ENCODE assay signal across 8 mouse cellular contexts in the genomic region with DNA sequence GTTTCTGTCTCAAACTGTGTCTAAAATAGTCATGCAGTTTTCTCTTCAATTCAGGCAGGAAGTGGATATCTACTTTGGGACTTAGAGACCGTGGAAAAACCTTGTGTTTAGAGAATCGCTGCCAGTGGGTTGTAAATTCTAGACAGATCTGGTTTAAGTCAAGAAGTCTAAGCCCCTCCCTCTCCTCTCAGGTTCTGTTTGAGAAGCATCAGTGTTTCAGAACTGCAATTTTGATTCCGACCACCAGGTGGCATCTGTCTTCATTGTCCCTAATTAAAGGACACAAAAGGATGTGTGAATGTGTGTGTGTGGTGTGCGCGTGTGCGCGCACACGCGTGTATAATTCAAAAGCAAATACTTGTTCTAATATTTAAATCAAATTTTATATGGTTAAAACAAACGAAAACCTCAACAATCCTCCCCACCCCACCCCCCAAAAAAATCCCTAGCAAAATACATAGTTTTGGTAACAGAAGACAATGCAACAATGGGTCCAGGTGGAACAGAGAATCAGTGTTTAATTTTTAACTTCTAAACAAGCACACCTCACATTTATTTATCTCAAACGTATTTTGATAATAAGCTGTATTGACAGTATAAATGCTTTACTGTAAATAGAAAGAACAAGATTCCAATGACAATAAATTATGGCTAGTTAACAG. TPM values are rescaled to one million over a fixed set of nuclear protein-coding genes. Genes with fewer than 3 reads are reported as not detected.
DNase-seq lines count a peak whose midpoint lies in the region; ATAC-seq and TF ChIP-seq lines count a peak whose summit lies in the region.

No protein-coding gene starts in this region.

- 23% methylated on average over 11 of the region's 11 CpGs for WGBS in heart, embryonic 12.5 days
- 21% methylated on average over 11 of the region's 11 CpGs for WGBS in kidney, postnatal 0 days
- WGBS in limb, embryonic 15.5 days = 25% methylated on average over 11 of the region's 11 CpGs
- 23% methylated on average over 11 of the region's 11 CpGs for WGBS in stomach, embryonic 14.5 days

- no peaks in the 10 kb centered on the region for H3K4me1 ChIP-seq in heart, embryonic 12.5 days (replicated peaks)
- H3K4me1 ChIP-seq in kidney, postnatal 0 days (replicated peaks; ENCODE audit: insufficient read depth, low read length) = no peaks in the 10 kb centered on the region
- no peaks in the 10 kb centered on the region for H3K4me1 ChIP-seq in limb, embryonic 15.5 days
- H3K4me1 ChIP-seq in stomach, embryonic 14.5 days (ENCODE audit: control insufficient read depth, insufficient read depth, low read length) = no peaks in the 10 kb centered on the region

- no peak overlapping the region for H3K9ac ChIP-seq in heart, embryonic 12.5 days
- H3K9ac ChIP-seq in kidney, postnatal 0 days (ENCODE audit: low read depth, low read length) = no peak overlapping the region
- no peak overlapping the region for H3K9ac ChIP-seq in limb, embryonic 15.5 days
- H3K9ac ChIP-seq in stomach, embryonic 14.5 days (replicated peaks; ENCODE audit: low read depth, low read length) = no peak overlapping the region

- H3K9me3 ChIP-seq in heart, embryonic 12.5 days (replicated peaks) = no peaks in the 10 kb centered on the region
- H3K9me3 ChIP-seq in kidney, postnatal 0 days (replicated peaks; ENCODE audit: low read length) = no peaks in the 10 kb centered on the region
- H3K9me3 ChIP-seq in limb, embryonic 15.5 days = no peaks in the 10 kb centered on the region
- no peaks in the 10 kb centered on the region for H3K9me3 ChIP-seq in stomach, embryonic 14.5 days (ENCODE audit: control insufficient read depth, low read depth, low read length)

- no peaks in the 10 kb centered on the region for H3K36me3 ChIP-seq in heart, embryonic 12.5 days
- H3K36me3 ChIP-seq in kidney, postnatal 0 days (ENCODE audit: insufficient read depth, low read length) = no peaks in the 10 kb centered on the region
- no peaks in the 10 kb centered on the region for H3K36me3 ChIP-seq in limb, embryonic 15.5 days
- H3K36me3 ChIP-seq in stomach, embryonic 14.5 days (ENCODE audit: control insufficient read depth, insufficient read depth, low read length) = no peaks in the 10 kb centered on the region

- no peak overlapping the region for H3K4me3 ChIP-seq in heart, embryonic 12.5 days
- H3K4me3 ChIP-seq in kidney, postnatal 0 days (replicated peaks; ENCODE audit: low read depth, low read length) = no peak overlapping the region
- H3K4me3 ChIP-seq in limb, embryonic 15.5 days = no peak overlapping the region
- H3K4me3 ChIP-seq in stomach, embryonic 14.5 days (ENCODE audit: low read depth, low read length) = no peak overlapping the region

- TF ChIP-seq CTCF in kidney, postnatal 0 days (IDR thresholded peaks at IDR 0.05; ENCODE audit: low read depth) = peak; percentile 74

- DNase-seq in B cell, adult 2 months = peak; percentile 77 to 79
- peak; percentile 49 for DNase-seq in adrenal gland, postnatal 25 days
- DNase-seq in kidney, postnatal 0 days (ENCODE audit: low spot score) = peak; percentile 90
- peak; percentile 57 to 66 for DNase-seq in natural killer cell, adult 2 months (ENCODE audit: low spot score in 2 of 2)

- H3K27ac ChIP-seq in heart, embryonic 12.5 days (ENCODE audit: poor library complexity, severe bottlenecking) = no peak overlapping the region
- H3K27ac ChIP-seq in kidney, postnatal 0 days = no peak overlapping the region
- H3K27ac ChIP-seq in limb, embryonic 15.5 days = no peak overlapping the region
- H3K27ac ChIP-seq in stomach, embryonic 14.5 days (ENCODE audit: low read length) = no peak overlapping the region

- H3K27me3 ChIP-seq in heart, embryonic 12.5 days (replicated peaks) = no peaks in the 10 kb centered on the region
- H3K27me3 ChIP-seq in kidney, postnatal 0 days (ENCODE audit: insufficient read depth, low read length) = no peaks in the 10 kb centered on the region
- no peaks in the 10 kb centered on the region for H3K27me3 ChIP-seq in limb, embryonic 15.5 days
- no peaks in the 10 kb centered on the region for H3K27me3 ChIP-seq in stomach, embryonic 14.5 days (ENCODE audit: control insufficient read depth, insufficient read depth, low read length)

- no peak overlapping the region for H3K4me2 ChIP-seq in heart, embryonic 12.5 days
- H3K4me2 ChIP-seq in kidney, postnatal 0 days (ENCODE audit: low read length) = no peak overlapping the region
- no peak overlapping the region for H3K4me2 ChIP-seq in limb, embryonic 15.5 days
- H3K4me2 ChIP-seq in stomach, embryonic 14.5 days (replicated peaks; ENCODE audit: low read depth, low read length) = no peak overlapping the region

- peak; percentile 67 for ATAC-seq in erythroblast, adult 5-6 weeks (replicated peaks; ENCODE audit: low FRiP score, poor library complexity, severe bottlenecking)
- peak; percentile 53; the same call in 1 of the 2 replicates for ATAC-seq in heart, embryonic 12.5 days (ENCODE audit: insufficient number of reproducible peaks, low FRiP score)
- no peak; the same call in 1 of the 2 replicates for ATAC-seq in kidney, postnatal 0 days (replicated peaks; ENCODE audit: low FRiP score, low read depth)
- 0 out of 2 replicates have a peak, but pooled peaks have one; percentile 58 for ATAC-seq in limb, embryonic 15.5 days (ENCODE audit: insufficient number of reproducible peaks, low FRiP score, low TSS enrichment, low read depth)
- ATAC-seq in stomach, embryonic 14.5 days (ENCODE audit: insufficient number of reproducible peaks, insufficient read depth, low FRiP score, low read depth) = peak; percentile 72; the same call in 1 of the 2 replicates

RNA-seq across cellular contexts. Expression of gene Armcx4, which starts 38.2 kb away (rescaled TPM):
- 9.7 and 14.6 TPM in 2 replicates for total RNA-seq in adrenal gland, postnatal 25 days (2021)
- under 0.01 and 0.84 TPM in 2 replicates for total RNA-seq in erythroblast, adult 5-6 weeks (2015; ENCODE audit: low replicate concordance)
- total RNA-seq in erythroblast, adult 5-6 weeks (2017; ENCODE audit: low replicate concordance) = under 0.01 and 0.14 TPM in 2 replicates
- polyA plus RNA-seq in heart, embryonic 12.5 days (2016; fragmentation: Nextera tagmentation; extraction: Ambion mirVana) = 5.0 and 5.4 TPM in 2 replicates
- 3.4 and 3.5 TPM in 2 replicates for polyA plus RNA-seq in kidney, postnatal 0 days (2015; fragmentation: Nextera tagmentation; extraction: Ambion mirVana)
- 4.4 and 5.6 TPM in 2 replicates for polyA plus RNA-seq in limb, embryonic 15.5 days (2015; fragmentation: Nextera tagmentation; extraction: Ambion mirVana)
- 5.8 and 6.1 TPM in 2 replicates for polyA plus RNA-seq in stomach, embryonic 14.5 days (2014; fragmentation: Nextera tagmentation; extraction: Ambion mirVana)

RNA-seq across cellular contexts. Expression of gene Hnrnph2, which starts 47.2 kb away (rescaled TPM):
- total RNA-seq in adrenal gland, postnatal 25 days (2021) = 90.6 and 98.0 TPM in 2 replicates
- total RNA-seq in erythroblast, adult 5-6 weeks (2015; ENCODE audit: low replicate concordance) = 36.5 and 47.0 TPM in 2 replicates
- total RNA-seq in erythroblast, adult 5-6 weeks (2017; ENCODE audit: low replicate concordance) = 76.8 and 92.0 TPM in 2 replicates
- 124 and 128 TPM in 2 replicates for polyA plus RNA-seq in heart, embryonic 12.5 days (2016; fragmentation: Nextera tagmentation; extraction: Ambion mirVana)
- polyA plus RNA-seq in kidney, postnatal 0 days (2015; fragmentation: Nextera tagmentation; extraction: Ambion mirVana) = 125 and 131 TPM in 2 replicates
- 140 and 151 TPM in 2 replicates for polyA plus RNA-seq in limb, embryonic 15.5 days (2015; fragmentation: Nextera tagmentation; extraction: Ambion mirVana)
- 83.6 and 84.8 TPM in 2 replicates for polyA plus RNA-seq in stomach, embryonic 14.5 days (2014; fragmentation: Nextera tagmentation; extraction: Ambion mirVana)

RNA-seq across cellular contexts. Expression of gene Gla, which starts 47.2 kb away (rescaled TPM):
- 8.4 and 9.0 TPM in 2 replicates for total RNA-seq in adrenal gland, postnatal 25 days (2021)
- 2.1 and 3.3 TPM in 2 replicates for total RNA-seq in erythroblast, adult 5-6 weeks (2015; ENCODE audit: low replicate concordance)
- 2.2 and 4.0 TPM in 2 replicates for total RNA-seq in erythroblast, adult 5-6 weeks (2017; ENCODE audit: low replicate concordance)
- polyA plus RNA-seq in heart, embryonic 12.5 days (2016; fragmentation: Nextera tagmentation; extraction: Ambion mirVana) = 3.8 and 4.9 TPM in 2 replicates
- polyA plus RNA-seq in kidney, postnatal 0 days (2015; fragmentation: Nextera tagmentation; extraction: Ambion mirVana) = 4.8 and 5.2 TPM in 2 replicates
- polyA plus RNA-seq in limb, embryonic 15.5 days (2015; fragmentation: Nextera tagmentation; extraction: Ambion mirVana) = 4.2 and 4.6 TPM in 2 replicates
- polyA plus RNA-seq in stomach, embryonic 14.5 days (2014; fragmentation: Nextera tagmentation; extraction: Ambion mirVana) = 4.9 and 7.6 TPM in 2 replicates
